Mouse (Mus musculus) heart, postnatal 0 days (tissue): ENCODE measurements around the gene Mfap5.

ENCODE experiments used
- CTCF ChIP-seq: IDR thresholded peaks from 2 replicates; pipeline ENCODE4 v1.5.1; 2016; ENCODE audit warnings: antibody characterized with exemption, control low read depth, low read depth
- EP300 ChIP-seq: IDR thresholded peaks from 2 replicates; pipeline ENCODE4 v1.6.1; 2016; ENCODE audit warnings: antibody characterized with exemption, low read depth

GRCm38 (mm10) chr6:122570695-122571616, 65.3 kb downstream of the Mfap5 start:
- TF ChIP-seq CTCF (no peak), EP300 (no peak)
